Mouse (Mus musculus) stomach, embryonic 15.5 days (tissue): ENCODE measurements around the gene Ms4a15. TPM values are rescaled to one million over a fixed set of nuclear protein-coding genes. Genes with fewer than 3 reads are reported as not detected.

Experiments used
- ATAC-seq: fragments of 200-750 bp; cut with Nextera tagmentation; 2 replicates; pipeline ENCODE4 v1.8.0; 2017; ENCODE audit warnings: low read depth, moderate number of reproducible peaks, moderate TSS enrichment; ENCODE audit not compliant: insufficient read depth, low FRiP score
- H3K27ac ChIP-seq: fragments of 300-500 bp; sonication (generic); 2 replicates; pipeline ENCODE4 v1.5.1; 2015; ENCODE audit warnings: mild to moderate bottlenecking, inconsistent platforms
- H3K27me3 ChIP-seq: fragments of 300-500 bp; sonication (generic); replicated peaks from 2 replicates; pipeline ENCODE4 v1.6.1; 2015; ENCODE audit warnings: inconsistent platforms
- H3K36me3 ChIP-seq: fragments of 300-500 bp; sonication (generic); 2 replicates; pipeline ENCODE4 v1.6.1; 2015; ENCODE audit warnings: inconsistent platforms
- H3K4me1 ChIP-seq: fragments of 300-500 bp; sonication (generic); 2 replicates; pipeline ENCODE4 v1.6.1; 2015; ENCODE audit warnings: inconsistent platforms
- H3K4me2 ChIP-seq: fragments of 300-500 bp; sonication (generic); 2 replicates; pipeline ENCODE4 v1.6.1; 2015; ENCODE audit warnings: mild to moderate bottlenecking, inconsistent platforms
- H3K4me3 ChIP-seq: fragments of 300-500 bp; sonication (generic); replicated peaks from 2 replicates; pipeline ENCODE4 v1.5.1; 2015; ENCODE audit warnings: inconsistent platforms
- H3K9ac ChIP-seq: fragments of 300-500 bp; sonication (generic); 2 replicates; pipeline ENCODE4 v1.6.1; 2015; ENCODE audit warnings: inconsistent platforms
- H3K9me3 ChIP-seq: fragments of 300-500 bp; sonication (generic); 2 replicates; pipeline ENCODE4 v1.6.1; 2016; ENCODE audit warnings: inconsistent platforms
- WGBS: fragments of 180-500 bp; shearing (Covaris S2); methylation state at CpG from one replicate; pipeline ENCODE4 v1.1.7; 2015; 5-methylcytosine and 5-hydroxymethylcytosine counted together
- polyA plus RNA-seq: library from polyadenylated mRNA; unstranded; fragments of >200 nt; fragmentation: Nextera tagmentation; extraction: Ambion mirVana; gene quantifications from 2 replicates; pipeline ENCODE4 v1.2.1, GENCODE M21; 2015

Ms4a15 gene
- polyA plus RNA-seq, 1 experiment from 2014 or later = 0.10 TPM

- 83% methylated on average over 5 of the region's 5 CpGs for WGBS
- no peak for ATAC-seq
- Histone ChIP-seq H3K4me3 (no peak overlapping the region), H3K9ac (no peak overlapping the region), H3K9me3 (no peaks in the 10 kb centered on the region), H3K4me2 (no peak overlapping the region), H3K27ac (no peak overlapping the region), H3K36me3 (no peaks in the 10 kb centered on the region), H3K4me1 (0 out of 2 replicates have a peak, but pooled peaks cover 5% of the 10 kb centered on the region), H3K27me3 (no peaks in the 10 kb centered on the region)
Measured at GRCm38 (mm10) chr19:10980210-10980609, 12.8 kb downstream of the Ms4a15 start.

DNA sequence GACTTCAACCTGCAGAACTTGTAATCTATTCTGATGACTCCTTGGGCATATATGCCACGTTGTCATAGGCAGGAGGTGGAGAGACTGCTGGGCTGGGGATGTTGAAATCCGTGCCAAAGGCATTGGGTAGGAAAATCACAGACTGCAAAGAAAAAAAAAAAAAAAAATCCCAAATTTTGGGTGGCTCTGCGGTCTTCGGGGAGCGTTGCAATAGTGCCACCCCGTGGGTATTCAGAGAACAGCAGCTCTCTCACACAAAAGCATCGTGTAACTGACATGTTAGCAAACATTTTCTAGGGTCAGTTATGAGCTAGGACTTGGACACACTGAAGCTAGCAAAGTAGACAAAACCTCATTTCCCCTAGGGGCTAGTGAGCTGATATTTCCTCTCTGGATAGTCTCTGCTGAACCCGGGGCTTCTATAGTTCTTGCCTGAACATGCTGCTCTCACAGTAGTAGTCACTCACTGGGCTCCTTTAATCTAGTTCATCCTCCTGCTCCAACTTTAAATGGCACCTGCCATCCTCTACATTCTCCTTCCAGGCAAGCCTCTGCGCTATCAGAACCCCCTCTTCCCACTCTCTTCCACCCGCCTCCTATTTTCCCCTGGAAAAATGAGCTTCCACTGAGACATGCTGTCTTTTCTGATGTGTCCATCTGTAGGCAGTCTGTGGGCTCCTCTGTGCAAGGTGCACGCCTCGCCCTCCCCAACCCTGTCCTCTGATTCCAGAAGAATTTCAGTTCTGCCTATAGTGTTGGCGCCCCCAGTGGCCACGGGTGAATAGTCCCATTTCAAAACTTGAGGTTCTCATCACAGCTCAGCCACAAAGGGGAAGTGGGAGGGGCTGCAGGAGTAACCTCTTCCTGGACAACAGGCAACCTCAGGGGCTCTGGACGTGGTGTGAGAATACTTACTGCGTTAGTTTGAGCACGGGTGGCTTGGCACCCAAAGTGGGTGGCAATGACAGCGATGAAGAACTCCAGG is 13.6 kb downstream of the Ms4a15 start:
- Histone ChIP-seq H3K27ac (no peak overlapping the region), H3K9ac (no peak overlapping the region), H3K9me3 (no peaks in the 10 kb centered on the region), H3K4me1 (0 out of 2 replicates have a peak, but pooled peaks cover 6% of the 10 kb centered on the region), H3K4me2 (peak overlapping the region; percentile 23), H3K36me3 (no peaks in the 10 kb centered on the region), H3K27me3 (no peaks in the 10 kb centered on the region), H3K4me3 (no peak overlapping the region)
- 12% methylated on average over 18 of the region's 18 CpGs for WGBS
- no peak for ATAC-seq

- no peaks in the 10 kb centered on the region for H3K27me3 ChIP-seq
- H3K36me3 ChIP-seq = no peaks in the 10 kb centered on the region
- no peak overlapping the region for H3K4me2 ChIP-seq
- peaks cover 22% of the 10 kb centered on the region for H3K4me1 ChIP-seq
- no peaks in the 10 kb centered on the region for H3K9me3 ChIP-seq
- WGBS = 33% methylated on average over 4 of the region's 4 CpGs
- no peak overlapping the region for H3K4me3 ChIP-seq
- ATAC-seq = no peak
- no peak overlapping the region for H3K9ac ChIP-seq
- H3K27ac ChIP-seq = no peak overlapping the region
Measured at GRCm38 (mm10) chr19:10976318-10976717, 16.7 kb downstream of the Ms4a15 start.

DNA sequence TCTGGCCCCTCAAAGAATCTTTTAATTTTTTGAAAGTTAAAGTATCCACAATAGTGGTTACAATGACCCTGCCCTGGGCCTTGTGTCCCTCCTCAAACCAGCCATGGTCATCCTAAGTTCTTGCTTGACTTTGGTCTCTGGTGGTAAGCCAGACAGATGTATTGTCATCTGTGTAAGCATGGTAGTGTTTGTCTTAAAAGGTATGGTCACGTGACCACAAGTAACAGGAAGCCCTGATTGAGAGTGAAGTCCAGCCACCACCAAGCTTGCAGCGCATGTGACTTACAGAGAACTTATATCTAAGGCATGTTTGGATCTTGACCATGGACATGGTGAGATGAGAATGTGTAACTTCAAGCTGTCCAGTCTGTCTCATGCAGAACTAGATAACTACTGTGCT is 17.9 kb downstream of the Ms4a15 start:
- Histone ChIP-seq H3K4me2 (no peak overlapping the region), H3K4me3 (no peak overlapping the region), H3K9ac (no peak overlapping the region), H3K36me3 (no peaks in the 10 kb centered on the region), H3K4me1 (peaks cover 22% of the 10 kb centered on the region), H3K27ac (no peak overlapping the region), H3K27me3 (no peaks in the 10 kb centered on the region), H3K9me3 (no peaks in the 10 kb centered on the region)
- no peak for ATAC-seq
- WGBS = 74% methylated on average over 2 of the region's 2 CpGs

- Histone ChIP-seq H3K27ac (peak within 1 kb of the TSS; percentile 73), H3K4me3 (no peak within 1 kb of the TSS), H3K27me3 (no peaks in the 10 kb centered on the region), H3K9ac (no peak within 1 kb of the TSS), H3K9me3 (no peaks in the 10 kb centered on the region), H3K4me1 (peaks cover 22% of the 10 kb centered on the region), H3K4me2 (0 out of 2 replicates have a peak within 1 kb of the TSS, but pooled peaks have one; percentile 22), H3K36me3 (no peaks in the 10 kb centered on the region)
- 12% methylated on average over 4 of the region's 4 CpGs for WGBS
- peak; percentile 48; the same call in 1 of the 2 replicates for ATAC-seq
Measured at GRCm38 (mm10) chr19:10974238-10974865, 18.7 kb downstream of the Ms4a15 start, which contains the start of gene Ms4a10. TSS of gene Ms4a10 (minus strand) at chr19:10974670.

GRCm38 (mm10) chr19:10973187-10973586 is 19.9 kb downstream of the Ms4a15 start:
- ATAC-seq = peak; percentile 43; the same call in 1 of the 2 replicates
- H3K36me3 ChIP-seq = no peaks in the 10 kb centered on the region
- 34% methylated on average over 2 of the region's 2 CpGs for WGBS
- no peak overlapping the region for H3K9ac ChIP-seq
- H3K27me3 ChIP-seq = no peaks in the 10 kb centered on the region
- no peaks in the 10 kb centered on the region for H3K9me3 ChIP-seq
- peaks cover 19% of the 10 kb centered on the region for H3K4me1 ChIP-seq
- H3K4me2 ChIP-seq = no peak overlapping the region
- H3K4me3 ChIP-seq = no peak overlapping the region
- peak overlapping the region; percentile 73; the same call in 1 of the 2 replicates for H3K27ac ChIP-seq

- peak overlapping the region; percentile 61; the same call in 1 of the 2 replicates for H3K27ac ChIP-seq
- ATAC-seq = no peak
- 70% methylated on average over 3 of the region's 3 CpGs for WGBS
Measured at GRCm38 (mm10) chr19:10972660-10973059, 20.4 kb downstream of the Ms4a15 start.

GRCm38 (mm10) chr19:10970457-10970856 is 22.6 kb downstream of the Ms4a15 start:
- no peaks in the 10 kb centered on the region for H3K36me3 ChIP-seq
- peaks cover 17% of the 10 kb centered on the region for H3K4me1 ChIP-seq
- H3K9ac ChIP-seq = no peak overlapping the region
- no peak overlapping the region for H3K4me2 ChIP-seq
- H3K9me3 ChIP-seq = no peaks in the 10 kb centered on the region
- ATAC-seq = no peak
- H3K27me3 ChIP-seq = no peaks in the 10 kb centered on the region
- H3K27ac ChIP-seq = no peak overlapping the region
- WGBS = 66% methylated on average over 3 of the region's 3 CpGs
- H3K4me3 ChIP-seq = no peak overlapping the region

More at GRCm38 (mm10) chr19:10972660-10973059, 20.4 kb downstream of the Ms4a15 start:
- Histone ChIP-seq H3K27me3 (no peaks in the 10 kb centered on the region), H3K4me3 (no peak overlapping the region), H3K9me3 (no peaks in the 10 kb centered on the region), H3K9ac (no peak overlapping the region), H3K36me3 (no peaks in the 10 kb centered on the region), H3K4me2 (no peak overlapping the region), H3K4me1 (peaks cover 19% of the 10 kb centered on the region)

GRCm38 (mm10) chr19:10968578-10968977 is 24.5 kb downstream of the Ms4a15 start:
- Histone ChIP-seq H3K27me3 (no peaks in the 10 kb centered on the region), H3K9me3 (no peaks in the 10 kb centered on the region), H3K27ac (no peak overlapping the region), H3K9ac (no peak overlapping the region), H3K4me2 (no peak overlapping the region), H3K4me1 (peaks cover 8% of the 10 kb centered on the region; the same call in 1 of the 2 replicates), H3K36me3 (no peaks in the 10 kb centered on the region), H3K4me3 (no peak overlapping the region)
- no peak for ATAC-seq
- 83% methylated on average over 7 of the region's 7 CpGs for WGBS

DNA sequence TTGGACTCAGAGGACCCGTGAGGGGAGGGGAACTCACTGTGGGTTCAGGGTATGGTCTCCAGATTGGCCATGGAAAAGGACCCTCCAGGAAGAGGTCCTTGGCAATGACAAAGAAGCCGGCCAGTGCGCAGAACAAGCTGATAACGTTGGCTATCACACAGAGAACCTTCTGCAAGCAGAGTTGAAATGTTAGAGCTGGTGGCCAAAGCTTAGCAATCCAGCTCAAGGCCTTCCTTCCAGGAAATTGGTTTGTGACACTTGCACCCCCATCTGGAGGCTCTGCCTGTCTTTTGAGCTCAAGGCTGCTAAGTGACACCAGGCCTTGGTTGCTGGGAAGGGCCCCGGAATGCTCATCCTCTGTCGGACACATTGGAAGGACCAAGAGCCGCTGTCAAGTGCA is 27.3 kb downstream of the Ms4a15 start:
- no peaks in the 10 kb centered on the region for H3K9me3 ChIP-seq
- WGBS = 88% methylated on average over 7 of the region's 7 CpGs
- H3K4me2 ChIP-seq = no peak overlapping the region
- no peak for ATAC-seq
- H3K4me1 ChIP-seq = no peaks in the 10 kb centered on the region
- no peaks in the 10 kb centered on the region for H3K27me3 ChIP-seq
- H3K9ac ChIP-seq = no peak overlapping the region
- no peak overlapping the region for H3K4me3 ChIP-seq
- no peak overlapping the region for H3K27ac ChIP-seq
- no peaks in the 10 kb centered on the region for H3K36me3 ChIP-seq

DNA sequence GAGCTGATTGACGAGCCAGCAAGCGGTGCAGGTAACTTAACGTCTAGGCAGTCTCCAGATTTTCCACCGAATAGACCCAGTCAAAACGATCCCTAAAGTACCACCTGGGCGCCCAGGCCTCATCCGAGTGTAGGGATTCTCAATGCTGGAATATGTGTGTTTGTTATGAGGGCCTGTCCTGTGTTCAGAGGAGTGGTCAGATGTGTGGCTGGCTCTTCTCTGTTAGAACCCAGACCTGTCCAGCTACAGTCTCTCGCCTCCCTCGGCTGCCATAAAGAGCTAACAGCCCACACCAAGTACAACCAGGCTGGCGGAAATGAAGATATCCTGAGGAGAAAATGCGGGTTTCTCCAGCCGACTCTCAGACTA is 33.1 kb downstream of the Ms4a15 start:
- no peaks in the 10 kb centered on the region for H3K9me3 ChIP-seq
- H3K4me2 ChIP-seq = no peak overlapping the region
- no peaks in the 10 kb centered on the region for H3K4me1 ChIP-seq
- peaks cover 4% of the 10 kb centered on the region; the same call in 1 of the 2 replicates for H3K27me3 ChIP-seq
- WGBS = 38% methylated on average over 12 of the region's 12 CpGs
- H3K27ac ChIP-seq = no peak overlapping the region
- ATAC-seq = no peak
- H3K36me3 ChIP-seq = no peaks in the 10 kb centered on the region
- H3K9ac ChIP-seq = no peak overlapping the region
- no peak overlapping the region for H3K4me3 ChIP-seq
